Mouse (Mus musculus) c-Kit-positive CD71-negative TER-119-negative erythroid progenitor cells, embryonic 14.5 days (primary cell): ENCODE measurements at regions not wholly inside any gene's neighbourhood (a gene's known extent, or its start where the extent isn't known, plus 50 kb on each side); places are given as distances from the start of the nearest gene placed in this dataset.
"Not testable (repeated sequence)": the region's sequence is repeated elsewhere in the genome, so short reads cannot be mapped to it uniquely, and the experiment has no call there.

Experiments
- DNase-seq: peaks from one replicate; pipeline ENCODE4 v3.0.0-alpha.2; 2013; ENCODE audit warnings: low read depth

GRCm38 (mm10) chr7:138005806-138006205 lies 391.7 kb downstream of the Tcerg1l start:
- DNase-seq = no peak

- no peak for DNase-seq
These were observed 390.6 kb downstream of the Tcerg1l start for GRCm38 (mm10) chr7:138006971-138007370.

- no peak for DNase-seq
These were observed 388.9 kb downstream of the Tcerg1l start for GRCm38 (mm10) chr7:138008601-138009000.

- not testable (repeated sequence) for DNase-seq
These were observed 373.5 kb downstream of the Tcerg1l start for GRCm38 (mm10) chr7:138024021-138024420.

- no peak for DNase-seq
These were observed 345.8 kb downstream of the Tcerg1l start for GRCm38 (mm10) chr7:138051696-138052095.

- no peak for DNase-seq
These were observed 342.8 kb downstream of the Tcerg1l start for GRCm38 (mm10) chr7:138054756-138055155.

- DNase-seq = no peak
These were observed 336.4 kb downstream of the Tcerg1l start for GRCm38 (mm10) chr7:138061116-138061515.

GRCm38 (mm10) chr7:138066921-138067320 lies 330.6 kb downstream of the Tcerg1l start:
- no peak for DNase-seq

GRCm38 (mm10) chr7:138075231-138075630 lies 322.3 kb downstream of the Tcerg1l start:
- DNase-seq = no peak

- DNase-seq = peak; percentile 84
These were observed 313.6 kb downstream of the Tcerg1l start for GRCm38 (mm10) chr7:138083980-138084379.

- DNase-seq = no peak
These were observed 289.9 kb downstream of the Tcerg1l start for GRCm38 (mm10) chr7:138107471-138108210.

- no peak for DNase-seq
These were observed 276.0 kb downstream of the Tcerg1l start for GRCm38 (mm10) chr7:138121497-138121896.

- DNase-seq = no peak
These were observed 267.8 kb downstream of the Tcerg1l start for GRCm38 (mm10) chr7:138129701-138130100.

GRCm38 (mm10) chr7:138133427-138133826 lies 264.1 kb downstream of the Tcerg1l start:
- DNase-seq = no peak

- DNase-seq = no peak
These were observed 259.6 kb downstream of the Tcerg1l start for GRCm38 (mm10) chr7:138137934-138138333.

GRCm38 (mm10) chr7:138139766-138140165 lies 257.8 kb downstream of the Tcerg1l start:
- no peak for DNase-seq

GRCm38 (mm10) chr7:138149496-138149895 lies 248.0 kb downstream of the Tcerg1l start:
- DNase-seq = no peak

- no peak for DNase-seq
These were observed 243.9 kb downstream of the Tcerg1l start for GRCm38 (mm10) chr7:138153455-138154167.
